Mouse (Mus musculus): ENCODE data around the gene Hax1. TPM values are rescaled to one million over a fixed set of nuclear protein-coding genes. Genes with fewer than 3 reads are reported as not detected.

Gene Hax1
- polyA plus RNA-seq, 1 experiment from 2014 or later, result 82.6 TPM

GRCm38 (mm10) chr3:89963926-89964739, 34.4 kb downstream of the Hax1 start:
- ATAC-seq (replicated peaks; ENCODE audit: extremely low read depth, insufficient read depth, low FRiP score), result no peak

GRCm38 (mm10) chr3:89963221-89963763, 35.3 kb downstream of the Hax1 start, which contains the start of gene Atp8b2:
Gene Atp8b2, minus strand, starts transcription at chr3:89963508.
- 0% methylated on average over 33 of the region's 35 CpGs for WGBS
- ATAC-seq (replicated peaks; ENCODE audit: extremely low read depth, insufficient read depth, low FRiP score), result peak; percentile 47
- peaks cover 36% of the 10 kb centered on the region for H3K4me1 ChIP-seq (ENCODE audit: control insufficient read depth, insufficient read depth, low read length)

More at GRCm38 (mm10) chr3:89963926-89964739, 34.4 kb downstream of the Hax1 start:
- Histone ChIP-seq H3K27ac (ENCODE audit: low read length) (peak overlapping the region; percentile 98), H3K27me3 (ENCODE audit: control insufficient read depth, insufficient read depth, low read length) (no peaks in the 10 kb centered on the region), H3K4me2 (ENCODE audit: low read depth, low read length) (peak overlapping the region; percentile 93), H3K4me3 (ENCODE audit: low read length) (peak overlapping the region; percentile 92), H3K9me3 (replicated peaks; ENCODE audit: control insufficient read depth, low read length) (no peaks in the 10 kb centered on the region), H3K36me3 (ENCODE audit: control insufficient read depth, insufficient read depth) (no peaks in the 10 kb centered on the region), H3K9ac (ENCODE audit: low read length) (peak overlapping the region; percentile 84), H3K4me1 (ENCODE audit: control insufficient read depth, insufficient read depth, low read length) (peaks cover 35% of the 10 kb centered on the region)
- 24% methylated on average over 22 of the region's 22 CpGs for WGBS

GRCm38 (mm10) chr3:89962751-89963220, 35.8 kb downstream of the Hax1 start:
- Histone ChIP-seq H3K4me1 (ENCODE audit: control insufficient read depth, insufficient read depth, low read length) (peaks cover 36% of the 10 kb centered on the region), H3K9ac (ENCODE audit: low read length) (peak overlapping the region; percentile 84), H3K27me3 (ENCODE audit: control insufficient read depth, insufficient read depth, low read length) (no peaks in the 10 kb centered on the region), H3K9me3 (replicated peaks; ENCODE audit: control insufficient read depth, low read length) (no peaks in the 10 kb centered on the region), H3K27ac (ENCODE audit: low read length) (peak overlapping the region; percentile 98), H3K4me2 (ENCODE audit: low read depth, low read length) (peak overlapping the region; percentile 93), H3K36me3 (ENCODE audit: control insufficient read depth, insufficient read depth) (peaks cover 8% of the 10 kb centered on the region), H3K4me3 (ENCODE audit: low read length) (peak overlapping the region; percentile 92)
- WGBS, result under 1% methylated on average over 19 of the region's 30 CpGs
- peak; percentile 2 for ATAC-seq (replicated peaks; ENCODE audit: extremely low read depth, insufficient read depth, low FRiP score)

More at GRCm38 (mm10) chr3:89963221-89963763, 35.3 kb downstream of the Hax1 start, which contains the start of gene Atp8b2:
- peak within 1 kb of the TSS; percentile 92 for H3K4me3 ChIP-seq (ENCODE audit: low read length)
- H3K4me2 ChIP-seq (ENCODE audit: low read depth, low read length), result peak within 1 kb of the TSS; percentile 93
- H3K27me3 ChIP-seq (ENCODE audit: control insufficient read depth, insufficient read depth, low read length), result no peaks in the 10 kb centered on the region
- H3K9ac ChIP-seq (ENCODE audit: low read length), result peak within 1 kb of the TSS; percentile 84
- 0 out of 2 replicates have a peak, but pooled peaks cover 3% of the 10 kb centered on the region for H3K36me3 ChIP-seq (ENCODE audit: control insufficient read depth, insufficient read depth)
- H3K27ac ChIP-seq (ENCODE audit: low read length), result peak within 1 kb of the TSS; percentile 98
- no peaks in the 10 kb centered on the region for H3K9me3 ChIP-seq (replicated peaks; ENCODE audit: control insufficient read depth, low read length)

GRCm38 (mm10) chr3:89962059-89962750, 36.4 kb downstream of the Hax1 start:
- WGBS, result 1% methylated on average over 14 of the region's 14 CpGs
- Histone ChIP-seq H3K9me3 (replicated peaks; ENCODE audit: control insufficient read depth, low read length) (no peaks in the 10 kb centered on the region), H3K27ac (ENCODE audit: low read length) (peak overlapping the region; percentile 98), H3K4me2 (ENCODE audit: low read depth, low read length) (peak overlapping the region; percentile 93), H3K4me1 (ENCODE audit: control insufficient read depth, insufficient read depth, low read length) (peaks cover 36% of the 10 kb centered on the region), H3K36me3 (ENCODE audit: control insufficient read depth, insufficient read depth) (peaks cover 13% of the 10 kb centered on the region), H3K27me3 (ENCODE audit: control insufficient read depth, insufficient read depth, low read length) (no peaks in the 10 kb centered on the region), H3K4me3 (ENCODE audit: low read length) (peak overlapping the region; percentile 92), H3K9ac (ENCODE audit: low read length) (peak overlapping the region; percentile 84)
- peak; percentile 15; the same call in 1 of the 2 replicates for ATAC-seq (replicated peaks; ENCODE audit: extremely low read depth, insufficient read depth, low FRiP score)

- Histone ChIP-seq H3K4me1 (ENCODE audit: control insufficient read depth, insufficient read depth, low read length) (peaks cover 36% of the 10 kb centered on the region), H3K9ac (ENCODE audit: low read length) (peak overlapping the region; percentile 84)
Observed at GRCm38 (mm10) chr3:89961436-89961835, 37.1 kb downstream of the Hax1 start.

GRCm38 (mm10) chr3:89960469-89960868, 38.1 kb downstream of the Hax1 start:
- peak; percentile 88 for ATAC-seq (replicated peaks; ENCODE audit: extremely low read depth, insufficient read depth, low FRiP score)
- H3K27ac ChIP-seq (ENCODE audit: low read length), result peak overlapping the region; percentile 21; the same call in 1 of the 2 replicates
- H3K9me3 ChIP-seq (replicated peaks; ENCODE audit: control insufficient read depth, low read length), result no peaks in the 10 kb centered on the region
- no peaks in the 10 kb centered on the region for H3K27me3 ChIP-seq (ENCODE audit: control insufficient read depth, insufficient read depth, low read length)
- peak overlapping the region; percentile 64 for H3K4me3 ChIP-seq (ENCODE audit: low read length)
- H3K4me2 ChIP-seq (ENCODE audit: low read depth, low read length), result peak overlapping the region; percentile 93
- H3K4me1 ChIP-seq (ENCODE audit: control insufficient read depth, insufficient read depth, low read length), result peaks cover 36% of the 10 kb centered on the region
- WGBS, result under 1% methylated on average over 30 of the region's 30 CpGs
- peak overlapping the region; percentile 75 for H3K9ac ChIP-seq (ENCODE audit: low read length)
- peaks cover 29% of the 10 kb centered on the region for H3K36me3 ChIP-seq (ENCODE audit: control insufficient read depth, insufficient read depth)

More at GRCm38 (mm10) chr3:89961436-89961835, 37.1 kb downstream of the Hax1 start:
- Histone ChIP-seq H3K4me2 (ENCODE audit: low read depth, low read length) (peak overlapping the region; percentile 93), H3K36me3 (ENCODE audit: control insufficient read depth, insufficient read depth) (peaks cover 19% of the 10 kb centered on the region), H3K27ac (ENCODE audit: low read length) (peak overlapping the region; percentile 98), H3K9me3 (replicated peaks; ENCODE audit: control insufficient read depth, low read length) (no peaks in the 10 kb centered on the region), H3K4me3 (ENCODE audit: low read length) (peak overlapping the region; percentile 92), H3K27me3 (ENCODE audit: control insufficient read depth, insufficient read depth, low read length) (no peaks in the 10 kb centered on the region)
- ATAC-seq (replicated peaks; ENCODE audit: extremely low read depth, insufficient read depth, low FRiP score), result no peak
- 30% methylated on average over 4 of the region's 4 CpGs for WGBS

- H3K4me3 ChIP-seq (ENCODE audit: low read length), result peak overlapping the region; percentile 64; the same call in 1 of the 2 replicates
Observed at GRCm38 (mm10) chr3:89959435-89959834, 39.1 kb downstream of the Hax1 start.

GRCm38 (mm10) chr3:89957880-89958279, 40.7 kb downstream of the Hax1 start:
- H3K36me3 ChIP-seq (ENCODE audit: control insufficient read depth, insufficient read depth), result peaks cover 40% of the 10 kb centered on the region
- 94% methylated on average over 9 of the region's 9 CpGs for WGBS

More at GRCm38 (mm10) chr3:89959435-89959834, 39.1 kb downstream of the Hax1 start:
- Histone ChIP-seq H3K27ac (ENCODE audit: low read length) (no peak overlapping the region), H3K9me3 (replicated peaks; ENCODE audit: control insufficient read depth, low read length) (no peaks in the 10 kb centered on the region), H3K4me2 (ENCODE audit: low read depth, low read length) (peak overlapping the region; percentile 93; the same call in 1 of the 2 replicates), H3K4me1 (ENCODE audit: control insufficient read depth, insufficient read depth, low read length) (peaks cover 30% of the 10 kb centered on the region), H3K36me3 (ENCODE audit: control insufficient read depth, insufficient read depth) (peaks cover 32% of the 10 kb centered on the region), H3K27me3 (ENCODE audit: control insufficient read depth, insufficient read depth, low read length) (no peaks in the 10 kb centered on the region), H3K9ac (ENCODE audit: low read length) (0 out of 2 replicates have a peak overlapping the region, but pooled peaks have one; percentile 16)
- 66% methylated on average over 4 of the region's 4 CpGs for WGBS
- no peak for ATAC-seq (replicated peaks; ENCODE audit: extremely low read depth, insufficient read depth, low FRiP score)

More at GRCm38 (mm10) chr3:89957880-89958279, 40.7 kb downstream of the Hax1 start:
- Histone ChIP-seq H3K27ac (ENCODE audit: low read length) (no peak overlapping the region), H3K9me3 (replicated peaks; ENCODE audit: control insufficient read depth, low read length) (no peaks in the 10 kb centered on the region), H3K4me1 (ENCODE audit: control insufficient read depth, insufficient read depth, low read length) (peaks cover 27% of the 10 kb centered on the region), H3K9ac (ENCODE audit: low read length) (no peak overlapping the region), H3K4me3 (ENCODE audit: low read length) (no peak overlapping the region), H3K4me2 (ENCODE audit: low read depth, low read length) (no peak overlapping the region), H3K27me3 (ENCODE audit: control insufficient read depth, insufficient read depth, low read length) (no peaks in the 10 kb centered on the region)
- no peak for ATAC-seq (replicated peaks; ENCODE audit: extremely low read depth, insufficient read depth, low FRiP score)
